Mouse (Mus musculus) limb, embryonic 12.5 days (tissue): ENCODE data around the gene Ccdc81. TPM values are rescaled to one million over a fixed set of nuclear protein-coding genes. Genes with fewer than 3 reads are reported as not detected.

ENCODE experiments used
- ATAC-seq: fragments of 200-750 bp; cut with Nextera tagmentation; 2 replicates; pipeline ENCODE4 v1.8.0; 2017; ENCODE audit warnings: low read depth, moderate TSS enrichment; ENCODE audit not compliant: insufficient number of reproducible peaks, insufficient read depth, low FRiP score, low TSS enrichment
- H3K27ac ChIP-seq: fragments of 300-500 bp; sonication (generic); 2 replicates; pipeline ENCODE4 v1.5.1; 2016; ENCODE audit warnings: mild to moderate bottlenecking, moderate library complexity
- H3K27me3 ChIP-seq: fragments of 300-500 bp; sonication (generic); 2 replicates; pipeline ENCODE4 v1.6.1; 2016; ENCODE audit warnings: mild to moderate bottlenecking, moderate library complexity
- H3K36me3 ChIP-seq: fragments of 300-500 bp; sonication (generic); 2 replicates; pipeline ENCODE4 v1.6.1; 2016; ENCODE audit warnings: mild to moderate bottlenecking, moderate library complexity
- H3K4me1 ChIP-seq: fragments of 300-500 bp; sonication (generic); replicated peaks from 2 replicates; pipeline ENCODE4 v1.6.1; 2016
- H3K4me2 ChIP-seq: fragments of 300-500 bp; sonication (generic); 2 replicates; pipeline ENCODE4 v1.6.1; 2016; ENCODE audit warnings: mild to moderate bottlenecking, moderate library complexity
- H3K4me3 ChIP-seq: fragments of 300-500 bp; sonication (generic); replicated peaks from 2 replicates; pipeline ENCODE4 v1.5.1; 2016; ENCODE audit warnings: mild to moderate bottlenecking
- H3K9ac ChIP-seq: fragments of 300-500 bp; sonication (generic); replicated peaks from 2 replicates; pipeline ENCODE4 v1.6.1; 2016; ENCODE audit warnings: mild to moderate bottlenecking, moderate library complexity
- H3K9me3 ChIP-seq: fragments of 300-500 bp; sonication (generic); 2 replicates; pipeline ENCODE4 v1.6.1; 2016; ENCODE audit warnings: mild to moderate bottlenecking, moderate library complexity
- WGBS: fragments of 180-500 bp; shearing (Covaris S2); methylation state at CpG from one replicate; pipeline ENCODE4 v1.1.7; 2016; 5-methylcytosine and 5-hydroxymethylcytosine counted together
- polyA plus RNA-seq: library from polyadenylated mRNA; unstranded; fragments of >200 nt; fragmentation: Nextera tagmentation; extraction: Ambion mirVana; gene quantifications from 2 replicates; pipeline ENCODE4 v1.2.1, GENCODE M21; 2016

Ccdc81 gene
- polyA plus RNA-seq, 1 experiment from 2014 or later: 0.21 TPM

DNA sequence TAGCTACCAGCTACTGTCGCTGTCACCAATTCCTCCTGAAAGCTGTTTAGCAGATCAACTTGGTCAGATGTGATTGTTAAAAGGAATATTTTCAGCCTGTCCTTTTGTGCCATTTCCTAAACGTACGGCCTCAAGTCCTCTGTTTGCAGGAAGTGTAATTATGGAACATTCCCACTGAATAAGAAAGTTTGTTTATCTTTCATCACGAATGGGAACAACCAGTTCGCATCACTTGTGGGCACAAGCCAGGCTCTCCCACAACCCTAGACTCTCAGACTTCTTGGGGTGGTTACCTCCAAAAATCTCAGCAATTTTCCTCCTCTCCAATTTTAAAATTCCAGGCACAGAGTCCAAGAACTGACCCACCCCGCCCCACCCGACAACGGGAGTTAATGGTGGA is 63.7 kb downstream of the Ccdc81 start:
- Histone ChIP-seq H3K9ac (no peak overlapping the region), H3K4me3 (no peak overlapping the region), H3K27ac (no peak overlapping the region), H3K27me3 (no peaks in the 10 kb centered on the region; the same call in 1 of the 2 replicates), H3K9me3 (no peaks in the 10 kb centered on the region), H3K4me2 (no peak overlapping the region), H3K4me1 (no peaks in the 10 kb centered on the region; the same call in 1 of the 2 replicates), H3K36me3 (no peaks in the 10 kb centered on the region)
- 80% methylated on average over 8 of the region's 8 CpGs for WGBS
- ATAC-seq: no peak

DNA sequence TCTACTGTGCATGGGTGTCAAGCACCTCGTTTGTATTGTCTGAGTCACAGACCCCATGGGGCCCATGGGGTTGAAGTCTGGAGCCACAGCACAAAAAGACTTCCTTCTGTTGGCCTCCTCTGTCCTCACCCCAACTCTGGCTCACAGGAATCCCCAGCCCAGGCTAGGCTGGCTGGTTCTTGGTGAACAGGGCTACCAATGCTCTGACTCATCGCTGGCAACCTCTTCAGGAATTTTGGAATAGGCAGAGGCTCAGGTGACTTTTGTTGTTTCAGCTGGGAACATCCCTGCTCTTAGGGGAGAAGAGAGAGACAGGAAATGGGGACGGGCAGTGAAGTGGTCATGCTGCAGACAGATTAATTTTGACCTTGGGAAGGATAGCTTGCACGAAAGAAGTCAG is 65.6 kb downstream of the Ccdc81 start:
- no peak overlapping the region for H3K27ac ChIP-seq
- H3K36me3 ChIP-seq: no peaks in the 10 kb centered on the region
- H3K4me1 ChIP-seq: no peaks in the 10 kb centered on the region; the same call in 1 of the 2 replicates
- H3K4me3 ChIP-seq: no peak overlapping the region
- ATAC-seq: no peak
- H3K27me3 ChIP-seq: no peaks in the 10 kb centered on the region; the same call in 1 of the 2 replicates
- no peak overlapping the region for H3K9ac ChIP-seq
- no peaks in the 10 kb centered on the region for H3K9me3 ChIP-seq
- H3K4me2 ChIP-seq: no peak overlapping the region
- 71% methylated on average over 4 of the region's 4 CpGs for WGBS

DNA sequence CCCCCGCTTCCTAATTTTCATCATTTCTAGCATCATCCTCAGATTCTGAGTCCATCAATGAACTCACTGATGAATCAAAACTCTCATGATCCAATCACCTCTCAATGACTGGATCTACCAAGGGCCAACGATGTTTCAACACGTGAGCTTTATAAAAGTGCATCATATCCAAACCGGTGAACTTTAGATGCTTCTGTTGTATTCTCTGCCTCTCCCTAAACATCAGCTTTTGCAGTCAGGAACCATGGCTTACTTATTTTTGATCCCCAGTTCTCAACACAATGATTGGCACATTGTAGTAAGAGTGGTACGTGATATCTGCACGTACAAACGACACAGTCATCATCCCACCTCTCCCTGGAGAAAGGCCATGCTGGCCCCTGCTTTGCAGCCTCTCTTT is 66.8 kb downstream of the Ccdc81 start:
- Histone ChIP-seq H3K9me3 (no peaks in the 10 kb centered on the region), H3K27me3 (no peaks in the 10 kb centered on the region; the same call in 1 of the 2 replicates), H3K4me2 (no peak overlapping the region), H3K4me3 (no peak overlapping the region), H3K36me3 (no peaks in the 10 kb centered on the region), H3K27ac (no peak overlapping the region), H3K4me1 (no peaks in the 10 kb centered on the region; the same call in 1 of the 2 replicates), H3K9ac (no peak overlapping the region)
- ATAC-seq: no peak
- 93% methylated on average over 7 of the region's 7 CpGs for WGBS

DNA sequence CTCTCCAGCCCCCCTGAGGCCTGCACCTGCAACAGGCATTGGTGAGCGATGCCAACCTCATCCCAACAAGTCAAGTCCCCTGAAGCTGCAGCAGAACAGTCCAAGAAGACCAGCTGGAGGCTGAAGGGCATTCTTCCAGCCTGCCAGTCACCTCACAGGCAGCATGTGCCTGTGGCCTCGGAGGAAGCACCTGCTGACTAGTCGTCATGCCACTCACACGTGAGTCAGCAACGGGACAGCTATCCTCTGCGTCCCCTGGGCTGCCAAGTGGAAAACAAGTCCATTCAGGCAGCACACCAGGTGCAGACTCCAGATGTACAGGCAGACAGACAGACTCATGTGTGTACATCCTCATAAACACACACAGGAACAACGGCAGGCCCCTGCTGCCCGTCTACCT is 67.9 kb downstream of the Ccdc81 start:
- H3K9me3 ChIP-seq: no peaks in the 10 kb centered on the region
- H3K4me2 ChIP-seq: no peak overlapping the region
- no peak overlapping the region for H3K9ac ChIP-seq
- H3K4me1 ChIP-seq: no peaks in the 10 kb centered on the region; the same call in 1 of the 2 replicates
- H3K4me3 ChIP-seq: no peak overlapping the region
- 73% methylated on average over 8 of the region's 8 CpGs for WGBS
- H3K27me3 ChIP-seq: no peaks in the 10 kb centered on the region; the same call in 1 of the 2 replicates
- no peak for ATAC-seq
- no peaks in the 10 kb centered on the region for H3K36me3 ChIP-seq
- H3K27ac ChIP-seq: no peak overlapping the region

DNA sequence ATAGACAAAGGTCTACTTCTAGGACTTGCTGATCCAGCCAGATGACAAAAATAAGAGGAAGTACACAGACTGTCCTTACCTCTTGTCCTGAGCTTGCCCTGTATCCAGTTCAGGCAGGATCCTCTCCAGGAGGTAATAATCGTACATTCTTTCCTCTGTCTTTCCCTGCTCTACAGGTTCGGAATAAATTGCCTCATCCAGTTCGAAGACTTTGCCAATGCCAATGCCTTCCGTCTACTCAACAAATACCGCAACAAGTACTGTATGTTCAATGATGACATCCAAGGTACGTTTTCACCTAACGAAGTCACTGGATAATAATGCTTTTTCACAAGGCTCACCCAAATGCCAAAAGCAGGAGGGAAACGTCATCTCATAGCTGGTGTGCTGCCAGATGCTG is 69.9 kb downstream of the Ccdc81 start:
- H3K4me2 ChIP-seq: no peak overlapping the region
- no peak overlapping the region for H3K4me3 ChIP-seq
- WGBS: 88% methylated on average over 8 of the region's 8 CpGs
- no peaks in the 10 kb centered on the region for H3K36me3 ChIP-seq
- no peak for ATAC-seq
- H3K27me3 ChIP-seq: no peaks in the 10 kb centered on the region; the same call in 1 of the 2 replicates
- no peak overlapping the region for H3K9ac ChIP-seq
- no peak overlapping the region for H3K27ac ChIP-seq
- no peaks in the 10 kb centered on the region for H3K9me3 ChIP-seq
- H3K4me1 ChIP-seq: peaks cover 6% of the 10 kb centered on the region; the same call in 1 of the 2 replicates

DNA sequence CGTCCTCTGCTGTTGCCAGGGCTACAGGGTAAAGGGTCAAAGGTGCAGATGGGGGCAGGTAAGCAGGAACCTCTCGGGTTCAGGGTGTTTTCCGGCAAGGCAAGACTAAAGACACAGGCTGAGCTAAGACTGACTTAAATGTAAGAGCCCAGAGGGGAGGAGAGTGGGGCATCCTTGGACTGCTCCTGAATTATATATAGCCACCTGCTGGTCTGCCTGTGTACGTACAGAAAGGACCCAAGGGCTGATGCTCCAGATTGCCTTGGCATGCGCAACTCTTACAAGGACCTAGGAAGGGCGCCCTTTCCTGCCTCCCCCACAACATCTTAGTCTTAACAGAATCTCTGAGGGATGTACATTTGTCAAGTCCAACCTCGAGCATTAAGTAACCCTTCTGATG is 74.2 kb downstream of the Ccdc81 start:
- H3K36me3 ChIP-seq: no peaks in the 10 kb centered on the region
- WGBS: 65% methylated on average over 7 of the region's 7 CpGs
- H3K9ac ChIP-seq: no peak overlapping the region
- H3K4me3 ChIP-seq: no peak overlapping the region
- H3K4me1 ChIP-seq: peaks cover 7% of the 10 kb centered on the region; the same call in 1 of the 2 replicates
- H3K27me3 ChIP-seq: no peaks in the 10 kb centered on the region
- ATAC-seq: 0 out of 2 replicates have a peak, but pooled peaks have one; percentile 59
- H3K4me2 ChIP-seq: no peak overlapping the region
- H3K27ac ChIP-seq: no peak overlapping the region
- H3K9me3 ChIP-seq: no peaks in the 10 kb centered on the region

DNA sequence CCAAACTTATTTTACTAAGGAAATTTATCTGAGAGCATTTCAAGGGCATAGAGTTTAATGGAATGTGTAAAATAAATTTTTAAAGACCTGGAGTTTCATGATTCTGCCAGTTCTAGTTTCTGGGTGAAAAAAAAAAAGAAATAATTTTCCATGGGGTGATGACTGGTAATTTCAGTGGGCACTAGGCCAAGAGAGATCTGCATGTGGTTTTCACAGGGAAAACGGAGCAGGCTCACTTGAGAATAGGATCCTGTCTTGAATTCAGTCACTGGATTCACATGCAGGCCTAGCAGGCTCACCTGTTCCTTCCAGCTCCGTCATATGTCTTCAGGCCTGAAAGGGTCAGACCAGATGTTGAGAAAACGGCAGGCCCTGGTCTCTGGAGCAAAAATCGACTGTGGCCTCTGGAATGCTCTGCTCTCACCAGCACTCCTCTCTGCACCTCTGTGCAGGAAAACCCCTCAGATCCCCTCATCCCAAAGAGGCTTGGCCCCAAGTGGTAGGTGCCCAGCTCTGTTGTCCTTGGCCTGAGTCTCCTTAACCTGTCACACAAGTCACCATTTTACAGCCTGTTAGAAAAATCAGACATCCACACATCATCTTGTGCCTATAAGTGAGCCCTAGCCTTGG is 74.9 kb downstream of the Ccdc81 start:
- Histone ChIP-seq H3K36me3 (no peaks in the 10 kb centered on the region), H3K27me3 (no peaks in the 10 kb centered on the region), H3K4me3 (no peak overlapping the region), H3K9ac (no peak overlapping the region), H3K4me1 (peaks cover 7% of the 10 kb centered on the region; the same call in 1 of the 2 replicates), H3K4me2 (no peak overlapping the region), H3K27ac (peak overlapping the region; percentile 45; the same call in 1 of the 2 replicates), H3K9me3 (no peaks in the 10 kb centered on the region)
- WGBS: 53% methylated on average over 4 of the region's 4 CpGs
- no peak for ATAC-seq

Other genes starting within 250 kb of the Ccdc81 start
- 124 and 129 TPM in 2 replicates for gene Hikeshi, start 37.6 kb upstream of the Ccdc81 start, polyA plus RNA-seq
- 95.5 and 97.3 TPM in 2 replicates for gene Eed, start 77.4 kb upstream of the Ccdc81 start, polyA plus RNA-seq
- gene Picalm, start 226.6 kb upstream of the Ccdc81 start, polyA plus RNA-seq: 39.2 and 45.4 TPM in 2 replicates